Mouse (Mus musculus) cerebellum, adult 2 months (tissue): ENCODE measurements at regions not wholly inside any gene's neighbourhood (a gene's known extent, or its start where the extent isn't known, plus 50 kb on each side); places are given as distances from the start of the nearest gene placed in this dataset.

Experiments
- DNase-seq, 2 experiments: peaks; one replicate each; pipeline ENCODE4 v3.0.0; 2021
- H3K27ac ChIP-seq: fragments of 200-500 bp; 2 replicates; pipeline ENCODE4 v1.5.1; 2012; ENCODE audit warnings: low read length, control low read depth, inconsistent platforms; ENCODE audit not compliant: insufficient read depth
- H3K27me3 ChIP-seq: fragments of 200-500 bp; 2 replicates; pipeline ENCODE4 v1.6.1; 2012; ENCODE audit warnings: inconsistent platforms, mild to moderate bottlenecking, low read length, moderate library complexity; ENCODE audit not compliant: control insufficient read depth, insufficient read depth
- H3K4me1 ChIP-seq: fragments of 200-500 bp; 2 replicates; pipeline ENCODE4 v1.6.1; 2011; ENCODE audit warnings: low read length; ENCODE audit not compliant: control insufficient read depth, insufficient read depth
- H3K4me3 ChIP-seq: fragments of 200-500 bp; replicated peaks from 2 replicates; pipeline ENCODE3; 2011; ENCODE audit warnings: mild to moderate bottlenecking, low read depth, low read length, control low read depth; ENCODE audit not compliant: insufficient read depth
- CTCF ChIP-seq: fragments of 200-500 bp; IDR thresholded peaks from 2 replicates; pipeline ENCODE4 v1.5.1; 2011; ENCODE audit warnings: low read depth, mild to moderate bottlenecking, control low read depth, low read length, moderate library complexity, borderline replicate concordance; ENCODE audit not compliant: insufficient read depth
- POLR2A ChIP-seq: fragments of 200-500 bp; IDR thresholded peaks from 2 replicates; pipeline ENCODE4 v1.6.1; 2011; ENCODE audit warnings: low read length, control low read depth, borderline replicate concordance; ENCODE audit not compliant: insufficient read depth
- WGBS: fragments of 180-500 bp; shearing (Covaris S2); methylation state at CpG from one replicate; pipeline ENCODE4 v1.1.7; 2018; 5-methylcytosine and 5-hydroxymethylcytosine counted together

GRCm38 (mm10) chr10:42131798-42132197 is 113.6 kb upstream of the Armc2 start:
- Histone ChIP-seq H3K4me1 (no peaks in the 10 kb centered on the region), H3K4me3 (no peak overlapping the region), H3K27me3 (no peaks in the 10 kb centered on the region), H3K27ac (no peak overlapping the region)
- DNase-seq = no peak
- 92% methylated on average over 6 of the region's 6 CpGs for WGBS
- TF ChIP-seq CTCF (no peak), POLR2A (no peak)

DNA sequence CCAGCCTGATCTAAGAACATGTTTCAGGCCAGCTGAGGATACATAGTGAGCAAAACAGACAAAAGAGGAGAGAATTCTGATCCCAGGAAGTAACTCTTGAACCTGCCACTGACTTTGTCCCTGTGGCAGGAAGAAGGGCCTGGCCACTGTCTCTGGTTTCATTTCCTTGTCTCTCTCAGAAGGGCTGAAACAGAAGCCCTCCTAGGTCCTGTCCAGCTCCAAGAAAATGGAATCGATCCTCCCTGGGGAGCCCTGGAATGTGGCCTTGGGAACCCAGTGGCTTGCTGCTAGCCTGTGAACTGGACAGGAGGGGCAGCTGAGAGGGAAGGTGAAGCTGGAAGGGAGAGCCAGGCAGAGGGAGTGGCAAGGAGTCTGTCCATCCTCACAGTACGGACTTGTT is 113.1 kb upstream of the Armc2 start:
- DNase-seq = no peak
- Histone ChIP-seq H3K4me3 (no peak overlapping the region), H3K27ac (no peak overlapping the region), H3K4me1 (no peaks in the 10 kb centered on the region), H3K27me3 (no peaks in the 10 kb centered on the region)
- 72% methylated on average over 2 of the region's 2 CpGs for WGBS
- TF ChIP-seq CTCF (no peak), POLR2A (no peak)

DNA sequence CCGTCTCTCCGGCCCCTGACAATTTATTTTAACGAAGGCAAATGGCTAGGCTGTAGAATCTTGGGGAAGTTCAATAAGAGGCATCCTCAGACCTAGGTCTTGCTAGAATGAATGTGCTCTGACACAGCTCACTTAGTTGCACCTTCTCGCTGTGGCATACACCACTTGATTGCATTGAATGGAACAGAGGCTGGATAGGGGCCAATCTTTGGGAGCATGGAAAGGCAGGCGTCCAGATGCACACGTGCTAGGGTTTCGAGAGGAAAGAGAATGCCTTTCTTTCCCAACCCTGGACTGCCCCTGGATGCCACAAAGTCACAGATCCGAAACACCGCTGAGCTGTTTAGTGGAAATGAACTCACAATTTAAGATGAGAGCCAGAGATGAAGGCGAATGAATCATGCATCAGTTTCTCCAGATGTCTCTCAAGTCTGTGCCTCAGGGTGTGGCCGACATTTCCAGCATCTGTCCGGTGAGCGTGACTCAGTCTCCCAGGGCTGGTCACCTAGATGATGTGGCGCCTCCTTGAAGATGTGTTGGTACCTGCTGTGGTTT is 109.7 kb upstream of the Armc2 start:
- no peak overlapping the region for H3K27ac ChIP-seq
- 75% methylated on average over 14 of the region's 14 CpGs for WGBS
- TF ChIP-seq POLR2A = no peak
- TF ChIP-seq CTCF = no peak
- peaks cover under 1% of the 10 kb centered on the region; the same call in 1 of the 2 replicates for H3K4me1 ChIP-seq
- no peak overlapping the region for H3K4me3 ChIP-seq
- no peak for DNase-seq
- no peaks in the 10 kb centered on the region for H3K27me3 ChIP-seq

DNA sequence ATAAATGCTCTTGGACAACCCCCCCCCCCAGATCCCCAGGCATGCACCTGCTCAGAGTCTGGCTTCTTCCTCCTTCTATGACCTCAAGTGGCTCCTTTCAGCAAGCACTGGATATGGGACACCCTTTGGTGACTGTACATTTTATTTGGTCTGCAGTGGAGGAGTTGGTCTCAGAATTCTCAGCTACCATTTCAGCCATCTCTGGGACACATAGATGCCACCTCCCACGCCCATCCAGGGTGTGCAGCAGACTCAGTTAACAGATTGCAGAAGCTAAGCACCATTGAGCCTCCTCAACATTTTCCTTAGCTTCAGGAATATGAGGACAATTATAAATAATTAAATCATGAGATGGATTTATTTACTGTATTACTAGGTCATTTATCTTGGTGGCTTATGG is 108.6 kb upstream of the Armc2 start:
- peaks cover 5% of the 10 kb centered on the region; the same call in 1 of the 2 replicates for H3K4me1 ChIP-seq
- no peak overlapping the region for H3K4me3 ChIP-seq
- no peak overlapping the region for H3K27ac ChIP-seq
- 100% methylated on average over 1 of the region's 1 CpGs for WGBS
- H3K27me3 ChIP-seq = no peaks in the 10 kb centered on the region
- DNase-seq = no peak
- TF ChIP-seq POLR2A (no peak), CTCF (no peak)

DNA sequence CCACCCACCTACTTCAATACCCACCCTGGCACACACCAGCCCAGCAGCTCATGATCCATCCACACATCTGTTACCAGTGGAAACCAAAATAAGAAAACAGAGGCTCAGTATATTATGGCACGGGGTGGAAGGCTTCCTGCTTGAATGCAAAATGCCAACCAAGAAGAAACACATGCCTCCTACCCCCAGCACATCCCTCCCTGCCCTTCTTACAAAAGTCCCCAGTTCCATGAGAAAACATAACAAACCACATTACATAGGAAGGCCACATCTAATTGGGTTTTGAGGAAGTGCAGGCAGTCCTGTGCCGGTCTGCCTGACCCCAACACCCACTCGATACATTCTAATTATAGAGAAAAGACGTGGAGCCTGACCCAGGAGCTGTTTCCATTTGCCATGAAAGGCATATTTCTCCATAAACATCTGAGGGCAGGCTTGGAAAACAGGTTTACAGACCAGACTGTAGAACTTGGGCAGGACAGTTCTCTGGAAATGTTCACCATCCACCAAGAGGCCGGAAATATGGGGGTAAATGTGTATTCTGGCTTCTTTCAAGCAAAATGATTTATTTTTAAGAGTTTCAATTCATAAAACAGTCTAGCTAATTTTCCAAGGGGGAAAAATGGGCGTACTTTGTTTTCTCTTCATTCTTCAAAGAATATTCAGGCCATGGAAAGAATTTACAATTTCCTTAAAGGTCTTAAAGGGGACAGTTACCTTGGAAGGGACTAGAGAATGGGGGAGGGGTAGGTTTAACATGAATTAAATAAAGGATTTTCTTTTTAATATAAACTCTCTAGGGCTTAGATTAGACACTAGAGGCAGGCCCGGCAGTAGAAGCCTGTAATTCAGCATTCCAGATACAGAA is 104.8 kb upstream of the Armc2 start:
- peaks cover 12% of the 10 kb centered on the region for H3K4me1 ChIP-seq
- TF ChIP-seq CTCF (no peak), POLR2A (no peak)
- H3K27ac ChIP-seq = no peak overlapping the region
- 80% methylated on average over 7 of the region's 7 CpGs for WGBS
- no peak overlapping the region for H3K4me3 ChIP-seq
- DNase-seq = no peak
- H3K27me3 ChIP-seq = no peaks in the 10 kb centered on the region

GRCm38 (mm10) chr10:42121984-42122383 is 103.7 kb upstream of the Armc2 start:
- WGBS = 82% methylated on average over 4 of the region's 4 CpGs
- no peak for TF ChIP-seq POLR2A
- TF ChIP-seq CTCF = no peak

DNA sequence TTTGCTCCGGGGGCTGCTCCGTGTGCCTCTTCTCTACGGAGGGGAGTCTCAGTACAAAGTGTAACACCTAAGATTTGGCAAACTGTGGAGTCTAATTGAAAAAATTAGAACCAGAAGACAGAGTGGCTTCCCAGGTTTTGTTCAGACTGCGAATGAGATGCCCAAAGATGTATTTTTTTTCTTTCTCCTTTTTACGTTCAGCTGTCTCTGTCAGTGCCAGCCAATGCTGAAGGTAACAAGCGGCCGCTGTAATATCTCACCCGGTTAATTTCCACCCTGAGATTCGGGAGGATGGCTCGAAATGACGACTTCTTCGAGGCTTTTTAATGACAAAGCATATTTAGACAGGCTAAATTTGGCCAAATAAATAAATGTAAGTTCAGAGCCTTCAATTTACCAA is 101.1 kb upstream of the Armc2 start:
- no peak overlapping the region for H3K4me3 ChIP-seq
- 5% methylated on average over 12 of the region's 12 CpGs for WGBS
- peak overlapping the region; percentile 94 for H3K27ac ChIP-seq
- DNase-seq = peak; percentile 53 to 72
- peaks cover 36% of the 10 kb centered on the region for H3K4me1 ChIP-seq
- H3K27me3 ChIP-seq = no peaks in the 10 kb centered on the region
- TF ChIP-seq CTCF (no peak), POLR2A (no peak)

More at GRCm38 (mm10) chr10:42121984-42122383, 103.7 kb upstream of the Armc2 start:
- no peaks in the 10 kb centered on the region for H3K27me3 ChIP-seq
- no peak overlapping the region for H3K27ac ChIP-seq
- no peak overlapping the region for H3K4me3 ChIP-seq
- peaks cover 22% of the 10 kb centered on the region for H3K4me1 ChIP-seq
- DNase-seq = no peak
